In the genomic region with DNA sequence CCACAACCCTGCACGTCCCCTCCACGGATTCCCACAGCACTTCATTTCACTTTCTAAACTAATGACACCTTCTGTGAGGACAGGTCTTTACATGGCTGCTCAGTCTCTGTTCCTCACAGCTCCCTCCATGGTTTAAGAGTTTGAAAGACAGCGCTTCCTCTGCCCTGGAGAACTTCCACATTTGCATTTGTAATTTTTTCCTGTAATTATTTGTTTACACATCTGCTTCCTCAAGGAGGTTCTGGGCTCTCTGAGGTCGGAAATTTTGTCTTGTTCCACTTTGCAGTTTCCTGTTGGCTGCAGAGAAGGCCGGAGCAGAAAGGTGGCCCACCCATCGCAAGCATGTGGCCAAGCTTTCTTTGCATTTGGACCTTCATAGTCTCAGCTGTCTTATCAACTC, we compare ENCODE assay signal across 26 mouse cellular contexts.
DNase-seq lines count a peak whose midpoint lies in the region; ATAC-seq and TF ChIP-seq lines count a peak whose summit lies in the region.
"Had no signal": no experiment of that assay in that cellular context is flagged by ENCODE, and none has a peak within 500 bp of the region (broad histone marks: within the 10 kb centered on the region; RNA-seq: fewer than 3 reads in every experiment).

No protein-coding gene starts in this region.

- no peaks in the 10 kb centered on the region for H3K79me2 ChIP-seq in liver, adult 2 months (ENCODE audit: control insufficient read depth, insufficient read depth, low read length)

- no peak for TF ChIP-seq CTCF in liver, adult 2 months (IDR thresholded peaks at IDR 0.05; ENCODE audit: low read depth, low read length)

- peaks cover 2% of the 10 kb centered on the region; the same call in 1 of the 2 replicates for H3K27me3 ChIP-seq in liver, adult 2 months (ENCODE audit: control insufficient read depth, insufficient read depth, low read length)
- H3K27me3 ChIP-seq in liver, embryonic 11.5 days (replicated peaks; ENCODE audit: control insufficient read depth, insufficient read depth, low read length), result no peaks in the 10 kb centered on the region
- H3K27me3 ChIP-seq: limb, embryonic 15.5 days; liver, embryonic 15.5 days; stomach, embryonic 15.5 days had no signal

- 0 out of 2 replicates have a peak, but pooled peaks cover 2% of the 10 kb centered on the region for H3K4me1 ChIP-seq in liver, adult 2 months (ENCODE audit: control insufficient read depth, insufficient read depth, low read length)
- H3K4me1 ChIP-seq in liver, embryonic 11.5 days (replicated peaks; ENCODE audit: control insufficient read depth, insufficient read depth, low read length), result no peaks in the 10 kb centered on the region
- H3K4me1 ChIP-seq: heart, embryonic 10.5 days; limb, embryonic 10.5 days; limb, embryonic 15.5 days; liver, embryonic 15.5 days; stomach, embryonic 15.5 days had no signal

- no peak overlapping the region for H3K4me3 ChIP-seq in liver, adult 2 months (ENCODE audit: insufficient read depth, low read depth, low read length)
- no peak overlapping the region for H3K4me3 ChIP-seq in liver, embryonic 11.5 days (ENCODE audit: low read depth, low read length)
- H3K4me3 ChIP-seq: gastrocnemius, adult 2 months; heart, embryonic 10.5 days; limb, embryonic 10.5 days; limb, embryonic 15.5 days; liver, embryonic 15.5 days; stomach, embryonic 15.5 days had no signal

- H3K9me3 ChIP-seq in liver, embryonic 11.5 days (ENCODE audit: control insufficient read depth, low read length), result no peaks in the 10 kb centered on the region
- H3K9me3 ChIP-seq: heart, embryonic 10.5 days; limb, embryonic 10.5 days; limb, embryonic 15.5 days; liver, embryonic 15.5 days; stomach, embryonic 15.5 days had no signal

- no peak overlapping the region for H3K27ac ChIP-seq in liver, adult 2 months (replicated peaks; ENCODE audit: insufficient read depth, low read depth, low read length)
- no peak overlapping the region for H3K27ac ChIP-seq in liver, embryonic 11.5 days (ENCODE audit: low read depth, low read length)
- H3K27ac ChIP-seq: gastrocnemius, adult 2 months; heart, embryonic 10.5 days; hindbrain, embryonic 14.5 days; limb, embryonic 10.5 days; limb, embryonic 15.5 days; liver, embryonic 15.5 days; stomach, embryonic 15.5 days had no signal

- no peak for TF ChIP-seq POLR2A in liver, adult 2 months (IDR thresholded peaks at IDR 0.05; ENCODE audit: extremely low read depth, insufficient read depth, low read length)

- H3K36me3 ChIP-seq in liver, adult 2 months (ENCODE audit: control insufficient read depth, insufficient read depth, low read length), result no peaks in the 10 kb centered on the region
- H3K36me3 ChIP-seq in liver, embryonic 11.5 days (ENCODE audit: control insufficient read depth, insufficient read depth, low read length), result no peaks in the 10 kb centered on the region
- H3K36me3 ChIP-seq: heart, embryonic 10.5 days; limb, embryonic 10.5 days; limb, embryonic 15.5 days; liver, embryonic 15.5 days; stomach, embryonic 15.5 days had no signal

- DNase-seq in liver, adult 2 months (ENCODE audit: extremely low read depth, low read depth, low spot score), result peak; percentile 38
- no peak for DNase-seq in liver, embryonic 11.5 days (ENCODE audit: low spot score)
- DNase-seq in 416B (ENCODE audit: low read depth), result peak; percentile 15
- no peak for DNase-seq in adrenal gland, postnatal 36 days
- no peak for DNase-seq in adrenal gland, postnatal 10 days
- DNase-seq: cerebellum, adult 8-10 months; cerebellum, postnatal 25 days; gastrocnemius, adult 2 months; gastrocnemius, postnatal 36 days; heart, postnatal 4 days; kidney, adult 9 months; kidney, postnatal 14 days; layer of hippocampus, adult 9-11 months; midbrain, embryonic 14.5 days; right cerebral cortex, adult 18-20 months had no signal

- WGBS in liver, adult 2 months, result 70% methylated on average over 6 of the region's 6 CpGs
- 55% methylated on average over 6 of the region's 6 CpGs for WGBS in liver, embryonic 11.5 days

- H3K9ac ChIP-seq in liver, adult 2 months (ENCODE audit: low read depth, low read length), result no peak overlapping the region
- H3K9ac ChIP-seq in liver, embryonic 11.5 days (ENCODE audit: low read depth, low read length), result no peak overlapping the region
- H3K9ac ChIP-seq: hindbrain, embryonic 14.5 days; limb, embryonic 15.5 days; liver, embryonic 15.5 days; stomach, embryonic 15.5 days had no signal

- no peak overlapping the region for H3K4me2 ChIP-seq in liver, embryonic 11.5 days
- H3K4me2 ChIP-seq: hindbrain, embryonic 14.5 days; limb, embryonic 15.5 days; liver, embryonic 15.5 days; stomach, embryonic 15.5 days had no signal

- ATAC-seq in liver, embryonic 11.5 days (replicated peaks; ENCODE audit: low FRiP score), result no peak
- ATAC-seq in granulocyte monocyte progenitor cell, adult 5-6 weeks (replicated peaks; ENCODE audit: poor library complexity, severe bottlenecking), result peak; percentile 68
- ATAC-seq in megakaryocyte, adult 5-6 weeks (ENCODE audit: poor library complexity, severe bottlenecking), result peak; percentile 57
- ATAC-seq: CD4-positive, CD25-positive, alpha-beta regulatory T cell, adult 4 months; forebrain, embryonic 14.5 days; intestine, postnatal 0 days had no signal

Comparison
In these comparisons a context has a peak if more than half of its experiments do, and no peak if none do; other contexts are left out.
1. DNase-seq: peak in liver, adult 2 months (single experiment) and 416B (single experiment); none in liver, embryonic 11.5 days (single experiment), adrenal gland, postnatal 36 days (0 of 2) and adrenal gland, postnatal 10 days (single experiment).